Mouse (Mus musculus): ENCODE data around the gene Adamts4.

- TF ChIP-seq USF1 (IDR thresholded peaks at IDR 0.05; ENCODE audit: low read depth) (no peak), CTCF (IDR thresholded peaks at IDR 0.05; ENCODE audit: control insufficient read depth, insufficient read depth, insufficient read length) (no peak), MAX (IDR thresholded peaks at IDR 0.05) (no peak), CEBPB (IDR thresholded peaks at IDR 0.05; ENCODE audit: low read depth) (no peak), MYOG (IDR thresholded peaks at IDR 0.05; ENCODE audit: control insufficient read depth, extremely low read depth, insufficient read length) (no peak), MYOD1 (IDR thresholded peaks at IDR 0.05; ENCODE audit: control insufficient read depth, insufficient read length, low read depth) (no peak)
These were observed 18.4 kb upstream of the Adamts4 start for GRCm38 (mm10) chr1:171231844-171232243.

Measured in C2C12 (cell line).